Mouse (Mus musculus) C2C12 (cell line): Measurements from ENCODE around the gene Cytl1. TPM values are rescaled to one million over a fixed set of nuclear protein-coding genes. Genes with fewer than 3 reads are reported as not detected.
A peak's percentile ranks its signal among the peaks of the same experiment; 100 is the strongest.

Experiments used
- H3K27me3 ChIP-seq: one replicate; pipeline ENCODE4 v1.6.1; 2011; ENCODE audit not compliant: control insufficient read depth, insufficient read depth, insufficient read length
- H3K36me3 ChIP-seq: one replicate; pipeline ENCODE4 v1.6.1; 2011; ENCODE audit not compliant: control insufficient read depth, insufficient read depth
- H3K4me3 ChIP-seq: one replicate; pipeline ENCODE4 v1.5.1; 2011; ENCODE audit warnings: mild to moderate bottlenecking, control low read depth; ENCODE audit not compliant: poor library complexity, insufficient read depth, severe bottlenecking
- H3K79me2 ChIP-seq: one replicate; pipeline ENCODE4 v1.6.1; 2011; ENCODE audit not compliant: control insufficient read depth, insufficient read depth
- H3K79me3 ChIP-seq: one replicate; pipeline ENCODE4 v1.6.1; 2011; ENCODE audit warnings: low read depth, control low read depth
- H3ac ChIP-seq: one replicate; pipeline ENCODE3; 2011; ENCODE audit warnings: low read depth; ENCODE audit not compliant: control insufficient read depth, insufficient read length
- CEBPB ChIP-seq: IDR thresholded peaks from one replicate; pipeline ENCODE4 v1.6.1; 2011; ENCODE audit warnings: low read depth, mild to moderate bottlenecking, control low read depth, moderate library complexity
- CTCF ChIP-seq: IDR thresholded peaks from one replicate; pipeline ENCODE4 v1.5.1; 2011; ENCODE audit not compliant: control insufficient read depth, insufficient read depth, insufficient read length
- FOSL1 ChIP-seq: IDR thresholded peaks from one replicate; pipeline ENCODE4 v1.8.0; 2011; ENCODE audit warnings: mild to moderate bottlenecking, low read length; ENCODE audit not compliant: poor library complexity, insufficient read depth, severe bottlenecking
- MAX ChIP-seq: IDR thresholded peaks from one replicate; pipeline ENCODE4 v1.6.1; 2011; ENCODE audit warnings: mild to moderate bottlenecking, control low read depth
- MYOD1 ChIP-seq: IDR thresholded peaks from one replicate; pipeline ENCODE4 v1.6.1; 2011; ENCODE audit warnings: low read depth; ENCODE audit not compliant: control insufficient read depth, insufficient read length
- MYOG ChIP-seq: IDR thresholded peaks from one replicate; pipeline ENCODE4 v1.6.1; 2011; ENCODE audit not compliant: control insufficient read depth, insufficient read length; ENCODE audit errors: extremely low read depth
- USF1 ChIP-seq: IDR thresholded peaks from one replicate; pipeline ENCODE4 v1.6.1; 2011; ENCODE audit warnings: low read depth, mild to moderate bottlenecking, control low read depth, moderate library complexity
- polyA plus RNA-seq: library from polyadenylated mRNA; unstranded; fragments of >200 nt; fragmentation: generic; extraction: Trizol; gene quantifications from one replicate; pipeline ENCODE4 v1.2.1, GENCODE M21; 2012; ENCODE audit warnings: missing spikeins

The Cytl1 gene
- polyA plus RNA-seq, 1 experiment: not detected

DNA sequence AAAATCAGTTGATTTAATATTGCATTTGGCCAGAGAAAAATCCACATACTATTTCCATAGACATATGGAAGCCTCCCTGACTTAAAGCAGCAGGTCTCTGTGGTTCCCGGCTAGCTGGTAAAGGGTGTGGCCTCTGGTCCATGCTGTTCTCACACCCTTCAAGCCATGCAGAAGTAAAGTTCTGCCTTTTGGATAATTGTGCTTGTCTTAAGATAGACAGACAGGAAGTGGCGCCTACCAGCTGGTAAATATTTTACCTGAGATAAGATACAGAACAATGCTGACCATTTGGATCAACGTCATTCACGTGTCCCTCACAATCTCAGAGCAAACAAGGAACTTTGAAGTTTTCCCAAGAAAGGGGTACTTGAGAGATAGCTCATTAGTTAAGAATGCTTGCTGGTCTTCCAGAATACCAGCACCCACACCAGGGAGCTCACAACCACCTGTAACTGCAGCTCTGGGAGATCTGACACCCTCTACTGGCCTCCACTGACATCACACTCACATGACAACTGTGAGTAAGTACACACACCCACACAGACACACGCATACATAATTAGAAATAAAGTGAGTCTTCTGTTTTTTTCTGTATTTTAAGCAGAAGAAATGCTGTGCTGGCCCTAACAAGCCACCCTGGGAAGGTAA, 25.9 kb upstream of the Cytl1 start:
- Histone ChIP-seq H3K4me3 (no peak overlapping the region), H3ac (no peak overlapping the region), H3K79me3 (no peaks in the 10 kb centered on the region), H3K36me3 (no peaks in the 10 kb centered on the region), H3K79me2 (no peaks in the 10 kb centered on the region), H3K27me3 (peaks cover 8% of the 10 kb centered on the region)
- TF ChIP-seq FOSL1 (no peak), USF1 (no peak), MAX (no peak), MYOD1 (no peak), CTCF (no peak), CEBPB (no peak), MYOG (no peak)

DNA sequence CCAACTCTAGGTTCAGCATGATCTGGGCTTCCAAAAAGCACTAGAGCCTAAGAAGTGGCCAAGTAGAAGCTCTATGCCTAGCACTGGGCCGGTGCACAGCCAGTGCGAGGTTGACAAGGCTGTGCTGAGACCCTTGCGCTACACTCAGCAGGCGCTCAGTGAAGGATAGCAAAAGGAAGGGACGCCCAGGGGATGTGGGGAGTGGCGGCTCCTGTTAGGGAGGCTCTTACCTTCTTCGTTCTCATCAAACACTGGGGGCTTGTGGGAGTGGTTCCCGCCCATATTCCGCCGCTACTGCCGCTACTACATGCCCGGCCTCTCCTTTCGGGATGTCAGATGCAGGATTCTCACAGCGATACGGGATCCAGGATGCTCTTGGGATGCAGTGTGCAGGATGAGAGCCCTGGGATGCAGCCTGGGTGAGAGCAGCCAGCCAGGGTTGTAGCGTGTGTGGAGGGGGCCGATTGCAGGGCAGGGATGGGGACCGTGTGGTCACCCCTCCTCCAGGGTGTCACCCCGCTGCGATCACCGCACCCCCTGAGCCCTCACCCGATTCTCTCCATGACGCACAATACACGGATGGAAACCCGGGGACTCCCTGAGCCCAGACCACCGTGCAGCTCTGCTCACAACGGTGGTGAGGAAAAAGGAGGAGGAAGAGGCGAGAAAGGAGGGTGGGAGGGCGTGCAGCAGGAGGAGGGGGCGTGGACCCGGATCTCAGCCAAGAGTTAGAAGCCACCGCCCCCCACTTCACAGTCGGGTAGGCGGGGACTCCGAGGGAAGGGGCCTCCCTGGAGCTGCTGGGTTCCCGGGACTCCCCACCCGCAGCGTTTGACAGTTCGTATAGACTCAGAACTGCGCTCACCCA, 18.6 kb upstream of the Cytl1 start, which contains the start of gene Stk32b:
Gene Stk32b, minus strand, starts transcription at position 667 of the 868 bp plus-strand sequence.
- TF ChIP-seq MYOD1: no peak
- no peak for TF ChIP-seq CEBPB
- no peak for TF ChIP-seq MYOG
- TF ChIP-seq CTCF: no peak
- TF ChIP-seq USF1: no peak
- TF ChIP-seq MAX: no peak
- Histone ChIP-seq H3K27me3 (peaks cover 44% of the 10 kb centered on the region), H3K79me3 (no peaks in the 10 kb centered on the region)

DNA sequence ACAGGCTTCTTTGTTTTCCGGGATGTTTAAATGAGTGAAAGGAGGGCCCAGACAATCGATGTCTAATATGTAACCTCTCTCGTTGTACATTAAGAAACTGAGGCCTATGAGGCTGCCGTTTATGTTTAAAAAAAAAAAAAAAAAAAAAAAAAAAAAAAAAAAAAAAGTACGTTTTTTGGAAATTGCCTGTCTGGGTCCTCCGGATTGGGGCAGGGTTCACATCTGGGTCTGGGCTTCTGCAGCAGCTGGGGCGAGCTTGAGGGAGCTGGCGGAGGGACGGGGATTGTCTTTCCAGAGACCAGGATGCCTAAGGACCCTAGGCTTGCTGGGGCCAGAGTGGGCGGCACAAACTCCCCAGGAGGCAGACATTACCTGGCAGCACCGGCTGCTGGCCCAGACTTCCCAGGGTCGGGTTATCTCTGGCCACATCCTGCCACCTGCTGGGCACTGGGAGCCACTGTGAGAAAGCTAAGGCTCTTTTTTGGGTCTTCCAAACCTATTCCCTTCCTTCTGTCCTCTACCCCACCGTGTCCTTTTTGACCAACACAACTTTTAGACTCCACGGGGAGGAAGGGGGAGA, 17.8 kb upstream of the Cytl1 start:
- Histone ChIP-seq H3K4me3 (no peak overlapping the region), H3K36me3 (no peaks in the 10 kb centered on the region), H3K27me3 (peaks cover 44% of the 10 kb centered on the region), H3K79me3 (no peaks in the 10 kb centered on the region), H3ac (no peak overlapping the region), H3K79me2 (no peaks in the 10 kb centered on the region)
- TF ChIP-seq MAX (no peak), USF1 (no peak), FOSL1 (no peak), CEBPB (no peak), MYOD1 (no peak), MYOG (no peak), CTCF (peak; percentile 43)

More for the DNA sequence above, 18.6 kb upstream of the Cytl1 start, which contains the start of gene Stk32b:
- Histone ChIP-seq H3ac (no peak within 1 kb of the TSS), H3K36me3 (no peaks in the 10 kb centered on the region), H3K79me2 (no peaks in the 10 kb centered on the region), H3K4me3 (no peak within 1 kb of the TSS)

DNA sequence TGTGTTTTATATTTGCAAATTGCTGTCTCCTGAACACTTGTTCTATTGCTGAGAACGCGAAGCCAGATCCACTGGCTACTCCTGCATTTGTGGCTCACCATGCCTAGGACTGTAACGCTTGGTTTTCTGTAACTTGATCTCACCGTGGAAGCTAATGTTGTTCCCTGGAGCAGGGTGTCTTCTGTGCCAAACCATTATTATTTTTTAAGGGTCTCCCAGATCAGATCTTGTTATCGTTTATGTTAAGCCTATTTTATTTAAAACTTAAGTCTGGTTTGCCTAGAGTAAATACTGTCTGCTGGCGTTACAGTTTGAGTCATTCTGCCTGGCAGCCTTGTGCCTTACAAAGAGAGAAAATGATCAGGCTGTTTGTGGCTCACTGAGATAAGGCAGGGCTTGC, 14.6 kb upstream of the Cytl1 start:
- Histone ChIP-seq H3K27me3 (peaks cover 36% of the 10 kb centered on the region), H3K79me3 (no peaks in the 10 kb centered on the region), H3K79me2 (no peaks in the 10 kb centered on the region), H3K4me3 (no peak overlapping the region), H3K36me3 (no peaks in the 10 kb centered on the region), H3ac (no peak overlapping the region)
- no peak for TF ChIP-seq FOSL1
- TF ChIP-seq MYOD1: no peak
- TF ChIP-seq MAX: no peak
- TF ChIP-seq MYOG: no peak
- TF ChIP-seq CTCF: no peak
- TF ChIP-seq CEBPB: no peak
- TF ChIP-seq USF1: no peak

GRCm38 (mm10) chr5:37725220-37725886, 10.0 kb upstream of the Cytl1 start:
- Histone ChIP-seq H3K27me3 (peaks cover 5% of the 10 kb centered on the region), H3ac (no peak overlapping the region), H3K36me3 (no peaks in the 10 kb centered on the region), H3K79me2 (no peaks in the 10 kb centered on the region), H3K79me3 (no peaks in the 10 kb centered on the region), H3K4me3 (no peak overlapping the region)
- TF ChIP-seq MYOD1 (no peak), MYOG (no peak), CTCF (no peak), USF1 (no peak), FOSL1 (no peak), CEBPB (no peak), MAX (no peak)
